Mouse (Mus musculus): ENCODE results near the gene Sema4a. TPM values are rescaled to one million over a fixed set of nuclear protein-coding genes. Genes with fewer than 3 reads are reported as not detected.

Sema4a gene
- total RNA-seq, 2 experiments from 2014 or later, result 1.4 to 2.0 TPM

- no peak for DNase-seq (ENCODE audit: low spot score)
These were observed 25.9 kb upstream of the Sema4a start for GRCm38 (mm10) chr3:88486887-88487286.

- DNase-seq (ENCODE audit: low spot score), result no peak
These were observed 25.1 kb upstream of the Sema4a start for GRCm38 (mm10) chr3:88486043-88486442.

- no peak for DNase-seq (ENCODE audit: low spot score)
These were observed 23.8 kb upstream of the Sema4a start for GRCm38 (mm10) chr3:88484597-88485316.

GRCm38 (mm10) chr3:88483621-88484020, 22.6 kb upstream of the Sema4a start:
- DNase-seq (ENCODE audit: low spot score), result peak; percentile 70

- DNase-seq (ENCODE audit: low spot score), result no peak
These were observed 22.2 kb upstream of the Sema4a start for GRCm38 (mm10) chr3:88483141-88483540.

GRCm38 (mm10) chr3:88482336-88482735, 21.4 kb upstream of the Sema4a start:
- no peak for DNase-seq (ENCODE audit: low spot score)

- no peak for DNase-seq (ENCODE audit: low spot score)
These were observed 20.5 kb upstream of the Sema4a start for GRCm38 (mm10) chr3:88481372-88482040.

GRCm38 (mm10) chr3:88480679-88481078, 19.7 kb upstream of the Sema4a start:
- DNase-seq (ENCODE audit: low spot score), result no peak

GRCm38 (mm10) chr3:88479828-88480227, 18.8 kb upstream of the Sema4a start:
- DNase-seq (ENCODE audit: low spot score), result no peak

GRCm38 (mm10) chr3:88479163-88479562, 18.2 kb upstream of the Sema4a start:
- no peak for DNase-seq (ENCODE audit: low spot score)

- peak; percentile 78 for DNase-seq (ENCODE audit: low spot score)
These were observed 16.8 kb upstream of the Sema4a start for GRCm38 (mm10) chr3:88477735-88478134.

GRCm38 (mm10) chr3:88476403-88476802, 15.4 kb upstream of the Sema4a start:
- DNase-seq (ENCODE audit: low spot score), result no peak

GRCm38 (mm10) chr3:88473571-88473970, 12.6 kb upstream of the Sema4a start:
- no peak for DNase-seq (ENCODE audit: low spot score)

GRCm38 (mm10) chr3:88473020-88473419, 12.0 kb upstream of the Sema4a start:
- DNase-seq (ENCODE audit: low spot score), result no peak

- DNase-seq (ENCODE audit: low spot score), result no peak
These were observed 10.0 kb upstream of the Sema4a start for GRCm38 (mm10) chr3:88470943-88471479.

- no peak for DNase-seq (ENCODE audit: low spot score)
These were observed 8.5 kb upstream of the Sema4a start for GRCm38 (mm10) chr3:88469466-88469865.

GRCm38 (mm10) chr3:88467116-88467824, 6.3 kb upstream of the Sema4a start:
- peak; percentile 90 for DNase-seq (ENCODE audit: low spot score)

GRCm38 (mm10) chr3:88465127-88465526, 4.1 kb upstream of the Sema4a start:
- no peak for DNase-seq (ENCODE audit: low spot score)

GRCm38 (mm10) chr3:88464425-88464824, 3.4 kb upstream of the Sema4a start:
- no peak for DNase-seq (ENCODE audit: low spot score)

GRCm38 (mm10) chr3:88460029-88460428, 953 bp downstream of the Sema4a start:
- no peak for DNase-seq (ENCODE audit: low spot score)

- no peak for DNase-seq (ENCODE audit: low spot score)
These were observed 2.2 kb downstream of the Sema4a start for GRCm38 (mm10) chr3:88458778-88459219.
